Mouse (Mus musculus) neural tube, embryonic 11.5 days (tissue): ENCODE measurements around the gene Mdm4. TPM values are rescaled to one million over a fixed set of nuclear protein-coding genes. Genes with fewer than 3 reads are reported as not detected.

Source experiments
- ATAC-seq: fragments of 200-750 bp; cut with Nextera tagmentation; 2 replicates; pipeline ENCODE4 v1.8.0; 2017; ENCODE audit warnings: moderate number of reproducible peaks, mild to moderate bottlenecking, moderate TSS enrichment, moderate library complexity; ENCODE audit not compliant: insufficient read depth, low FRiP score, low TSS enrichment
- DNase-seq: peaks from one replicate; pipeline ENCODE4 v3.0.0-alpha.2; 2015; ENCODE audit warnings: low spot score
- H3K27ac ChIP-seq: fragments of 300-500 bp; sonication (generic); 2 replicates; pipeline ENCODE4 v1.5.1; 2014; ENCODE audit warnings: low read depth, mild to moderate bottlenecking, low read length
- H3K27me3 ChIP-seq: fragments of 300-500 bp; sonication (generic); 2 replicates; pipeline ENCODE4 v1.6.1; 2014; ENCODE audit warnings: mild to moderate bottlenecking, low read length, mixed read lengths; ENCODE audit not compliant: control insufficient read depth, insufficient read depth
- H3K36me3 ChIP-seq: fragments of 300-500 bp; sonication (generic); 2 replicates; pipeline ENCODE4 v1.6.1; 2014; ENCODE audit warnings: mild to moderate bottlenecking, low read length, moderate library complexity, mixed read lengths; ENCODE audit not compliant: control insufficient read depth, insufficient read depth
- H3K4me1 ChIP-seq: fragments of 300-500 bp; sonication (generic); 2 replicates; pipeline ENCODE4 v1.6.1; 2014; ENCODE audit warnings: low read length, mixed read lengths; ENCODE audit not compliant: control insufficient read depth, insufficient read depth
- H3K4me2 ChIP-seq: fragments of 300-500 bp; sonication (generic); 2 replicates; pipeline ENCODE4 v1.6.1; 2014; ENCODE audit warnings: low read depth, mild to moderate bottlenecking, moderate library complexity
- H3K4me3 ChIP-seq: fragments of 300-500 bp; sonication (generic); 2 replicates; pipeline ENCODE4 v1.5.1; 2014; ENCODE audit warnings: low read depth, low read length
- H3K9ac ChIP-seq: fragments of 300-500 bp; sonication (generic); 2 replicates; pipeline ENCODE4 v1.6.1; 2014; ENCODE audit warnings: mild to moderate bottlenecking, low read length
- H3K9me3 ChIP-seq: fragments of 300-500 bp; sonication (generic); 2 replicates; pipeline ENCODE4 v1.6.1; 2016; ENCODE audit warnings: low read length; ENCODE audit not compliant: control insufficient read depth
- WGBS: fragments of 180-500 bp; shearing (Covaris S2); extraction: QIAGEN DNeasy Blood & Tissue Kit; methylation state at CpG from one replicate; pipeline ENCODE4 v1.1.7; 2014; 5-methylcytosine and 5-hydroxymethylcytosine counted together
- polyA plus RNA-seq: library from polyadenylated mRNA; unstranded; fragments of >200 nt; fragmentation: Nextera tagmentation; extraction: Ambion mirVana; gene quantifications from 2 replicates; pipeline ENCODE4 v1.2.1, GENCODE M21; 2014

The Mdm4 gene
- polyA plus RNA-seq, 1 experiment from 2014 or later: 41.2 TPM

DNA sequence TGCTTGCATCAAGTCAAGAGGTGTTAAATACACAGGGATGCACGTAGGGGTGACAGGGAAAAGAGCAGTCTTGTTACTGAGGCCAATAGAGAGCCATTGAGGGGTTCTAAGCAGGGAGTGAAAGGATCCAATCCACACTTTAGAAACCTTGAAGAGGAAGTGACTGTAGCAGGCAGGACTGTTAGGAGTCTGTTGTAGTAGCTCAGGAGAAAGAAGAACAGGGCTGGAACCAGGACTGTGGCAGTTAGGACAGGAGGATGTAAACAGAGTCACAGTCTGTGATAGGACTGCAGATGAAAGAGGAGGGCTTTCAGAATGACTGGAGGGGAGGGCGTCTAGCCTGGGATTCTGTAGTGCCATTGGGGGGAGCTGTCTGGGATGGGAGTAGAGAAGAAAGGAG lies 29.2 kb upstream of the Mdm4 start:
- H3K27me3 ChIP-seq: no peaks in the 10 kb centered on the region
- H3K4me1 ChIP-seq: 0 out of 2 replicates have a peak, but pooled peaks cover 9% of the 10 kb centered on the region
- no peak overlapping the region for H3K9ac ChIP-seq
- DNase-seq (no peak), ATAC-seq (no peak)
- no peak overlapping the region for H3K4me2 ChIP-seq
- H3K4me3 ChIP-seq: no peak overlapping the region
- H3K27ac ChIP-seq: no peak overlapping the region
- 42% methylated on average over 2 of the region's 2 CpGs for whole genome bisulfite sequencing
- H3K9me3 ChIP-seq: no peaks in the 10 kb centered on the region
- H3K36me3 ChIP-seq: 0 out of 2 replicates have a peak, but pooled peaks cover 2% of the 10 kb centered on the region

GRCm38 (mm10) chr1:133057345-133058034 lies 27.1 kb upstream of the Mdm4 start:
- ATAC-seq (no peak), DNase-seq (no peak)
- Histone ChIP-seq H3K27me3 (no peaks in the 10 kb centered on the region), H3K4me3 (no peak overlapping the region), H3K9me3 (no peaks in the 10 kb centered on the region), H3K9ac (no peak overlapping the region; the same call in 1 of the 2 replicates), H3K4me2 (no peak overlapping the region), H3K4me1 (0 out of 2 replicates have a peak, but pooled peaks cover 9% of the 10 kb centered on the region), H3K36me3 (0 out of 2 replicates have a peak, but pooled peaks cover 2% of the 10 kb centered on the region), H3K27ac (no peak overlapping the region)
- WGBS: 73% methylated on average over 7 of the region's 7 CpGs

DNA sequence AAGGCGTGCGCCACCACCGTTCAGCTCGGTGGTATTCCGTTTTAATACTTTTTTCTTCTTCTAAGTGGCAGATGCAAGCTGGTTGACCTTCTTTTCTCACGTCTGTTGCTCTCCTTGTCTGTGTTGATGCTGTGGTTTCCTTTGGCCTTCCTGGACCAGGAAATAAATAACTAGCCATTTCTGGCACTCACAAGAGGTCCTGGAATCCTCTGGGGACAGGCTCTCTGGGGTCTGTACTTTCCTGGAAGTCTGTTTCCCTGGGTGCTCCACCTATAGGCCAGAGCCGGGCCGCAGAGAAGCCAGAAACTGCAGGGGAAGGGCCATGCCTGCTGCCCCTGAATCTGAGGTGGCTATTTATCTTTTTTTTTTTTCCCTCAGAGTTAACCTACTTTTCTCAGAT lies 24.0 kb upstream of the Mdm4 start:
- DNase-seq: no peak
- no peak for ATAC-seq
- H3K9ac ChIP-seq: no peak overlapping the region
- H3K4me3 ChIP-seq: no peak overlapping the region
- H3K9me3 ChIP-seq: no peaks in the 10 kb centered on the region
- H3K4me2 ChIP-seq: no peak overlapping the region
- no peak overlapping the region for H3K27ac ChIP-seq
- no peaks in the 10 kb centered on the region for H3K36me3 ChIP-seq
- H3K27me3 ChIP-seq: no peaks in the 10 kb centered on the region
- peaks cover 17% of the 10 kb centered on the region for H3K4me1 ChIP-seq
- WGBS: 75% methylated on average over 8 of the region's 8 CpGs

DNA sequence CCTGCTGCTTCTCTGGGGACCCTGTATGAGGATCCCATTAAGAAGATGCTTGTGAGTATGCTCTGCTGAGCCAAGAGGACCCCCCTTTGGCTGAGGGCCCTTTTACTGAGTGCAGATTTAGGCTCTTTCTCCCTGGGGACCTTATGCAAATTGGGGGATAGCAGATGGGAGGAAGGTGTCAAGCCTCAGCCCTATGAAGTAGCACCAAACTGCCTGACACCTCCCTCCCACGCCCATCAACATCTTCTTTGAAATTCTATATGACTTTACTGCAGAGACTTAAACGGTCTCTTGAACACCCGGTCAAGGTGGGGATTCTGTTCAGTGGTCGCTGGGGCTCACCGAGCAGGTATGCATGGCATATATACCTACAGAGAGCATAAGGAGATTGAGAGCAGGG lies 22.7 kb upstream of the Mdm4 start:
- H3K36me3 ChIP-seq: no peaks in the 10 kb centered on the region
- H3K4me3 ChIP-seq: no peak overlapping the region
- DNase-seq (no peak), ATAC-seq (no peak)
- H3K27ac ChIP-seq: no peak overlapping the region
- peaks cover 27% of the 10 kb centered on the region for H3K4me1 ChIP-seq
- no peaks in the 10 kb centered on the region for H3K9me3 ChIP-seq
- no peak overlapping the region for H3K9ac ChIP-seq
- 25% methylated on average over 5 of the region's 5 CpGs for WGBS
- H3K4me2 ChIP-seq: no peak overlapping the region
- H3K27me3 ChIP-seq: no peaks in the 10 kb centered on the region

DNA sequence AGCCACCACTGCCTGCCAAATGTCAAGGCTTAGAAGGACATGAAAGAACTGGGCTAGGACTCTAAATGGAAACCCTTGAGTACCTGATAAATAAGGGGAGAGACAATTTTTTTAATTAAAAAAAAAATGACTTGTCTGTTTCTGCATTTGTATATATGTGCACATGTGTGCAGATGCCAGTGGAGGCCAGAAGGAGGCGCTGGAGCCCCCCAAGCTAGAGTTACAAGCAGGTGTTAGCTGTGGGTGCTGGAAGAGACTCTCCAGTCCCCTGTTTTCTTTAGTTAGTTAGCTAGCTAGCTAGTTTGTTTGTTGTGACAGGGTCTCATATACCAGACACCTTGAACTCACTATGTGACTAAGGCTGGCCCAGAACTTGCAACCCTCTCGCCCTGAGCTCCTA lies 21.5 kb upstream of the Mdm4 start:
- no peak for ATAC-seq

DNA sequence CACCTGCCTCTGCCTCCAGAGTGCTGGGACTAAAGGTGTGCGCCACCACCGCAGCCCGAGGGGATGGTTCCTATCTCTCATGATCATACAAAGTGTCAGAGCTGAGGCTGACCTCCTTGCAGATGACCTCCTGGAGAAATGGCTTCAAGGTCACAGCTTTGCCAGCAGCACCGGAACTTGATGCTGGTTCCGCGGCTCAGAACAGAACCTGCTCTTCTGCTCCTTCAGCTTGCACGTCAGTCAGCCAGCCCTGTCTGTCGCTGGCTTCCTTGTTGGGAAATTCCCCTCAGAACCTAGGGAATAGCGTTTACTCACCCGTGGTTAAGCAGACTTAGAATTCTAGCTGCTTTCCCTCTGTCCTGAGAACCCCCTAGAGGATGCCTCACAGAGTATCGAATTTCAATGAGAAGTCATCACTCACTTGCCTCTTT lies 19.7 kb upstream of the Mdm4 start:
- H3K4me3 ChIP-seq: no peak overlapping the region
- H3K9me3 ChIP-seq: no peaks in the 10 kb centered on the region
- H3K4me1 ChIP-seq: peaks cover 36% of the 10 kb centered on the region
- WGBS: 23% methylated on average over 11 of the region's 11 CpGs
- H3K27me3 ChIP-seq: no peaks in the 10 kb centered on the region
- DNase-seq (no peak), ATAC-seq (no peak)
- no peaks in the 10 kb centered on the region for H3K36me3 ChIP-seq
- no peak overlapping the region for H3K27ac ChIP-seq
- H3K9ac ChIP-seq: no peak overlapping the region
- H3K4me2 ChIP-seq: no peak overlapping the region

More for the DNA sequence above, 21.5 kb upstream of the Mdm4 start:
- DNase-seq: no peak
- Histone ChIP-seq H3K4me1 (peaks cover 30% of the 10 kb centered on the region), H3K27me3 (no peaks in the 10 kb centered on the region), H3K9me3 (no peaks in the 10 kb centered on the region), H3K27ac (no peak overlapping the region), H3K4me2 (no peak overlapping the region), H3K4me3 (no peak overlapping the region), H3K9ac (no peak overlapping the region), H3K36me3 (no peaks in the 10 kb centered on the region)
- WGBS: 92% methylated on average over 2 of the region's 2 CpGs

GRCm38 (mm10) chr1:133048690-133049089 lies 18.3 kb upstream of the Mdm4 start:
- no peak overlapping the region for H3K4me3 ChIP-seq
- H3K36me3 ChIP-seq: no peaks in the 10 kb centered on the region
- DNase-seq (no peak), ATAC-seq (no peak)
- peak overlapping the region; percentile 22; the same call in 1 of the 2 replicates for H3K4me2 ChIP-seq
- H3K9ac ChIP-seq: no peak overlapping the region
- no peaks in the 10 kb centered on the region for H3K27me3 ChIP-seq
- H3K27ac ChIP-seq: no peak overlapping the region
- H3K4me1 ChIP-seq: peaks cover 36% of the 10 kb centered on the region
- H3K9me3 ChIP-seq: no peaks in the 10 kb centered on the region
- 46% methylated on average over 2 of the region's 2 CpGs for WGBS

DNA sequence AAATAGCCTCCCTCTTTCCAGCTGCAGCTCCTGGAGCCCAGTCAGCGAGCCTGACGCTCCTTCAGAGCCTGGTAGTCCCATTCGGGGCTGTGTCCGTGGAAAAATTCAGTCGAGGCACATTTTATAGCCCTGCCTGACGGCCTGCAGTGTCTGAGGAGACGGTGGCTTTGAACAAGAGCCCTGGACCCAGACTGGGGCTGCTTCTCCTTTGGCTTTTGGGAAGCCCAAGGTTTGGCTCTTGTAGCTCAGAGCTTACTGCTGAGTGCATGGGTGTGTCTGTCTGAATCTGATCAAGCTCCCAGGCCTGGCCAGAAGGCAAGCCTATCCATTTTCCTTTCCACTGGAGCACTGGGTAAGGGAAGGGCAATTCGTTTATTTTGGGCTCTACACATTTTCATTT lies 17.2 kb upstream of the Mdm4 start:
- Histone ChIP-seq H3K36me3 (no peaks in the 10 kb centered on the region), H3K9me3 (no peaks in the 10 kb centered on the region), H3K4me1 (peaks cover 36% of the 10 kb centered on the region), H3K27ac (no peak overlapping the region), H3K4me3 (peak overlapping the region; percentile 69), H3K4me2 (peak overlapping the region; percentile 85), H3K27me3 (no peaks in the 10 kb centered on the region), H3K9ac (peak overlapping the region; percentile 91)
- no peak for DNase-seq
- 34% methylated on average over 8 of the region's 8 CpGs for WGBS
- no peak for ATAC-seq

- no peaks in the 10 kb centered on the region for H3K9me3 ChIP-seq
- peak overlapping the region; percentile 91 for H3K9ac ChIP-seq
- H3K36me3 ChIP-seq: no peaks in the 10 kb centered on the region
- H3K4me3 ChIP-seq: peak overlapping the region; percentile 69
- no peaks in the 10 kb centered on the region for H3K27me3 ChIP-seq
- H3K27ac ChIP-seq: peak overlapping the region; percentile 95
- peaks cover 34% of the 10 kb centered on the region for H3K4me1 ChIP-seq
- WGBS: under 1% methylated on average over 40 of the region's 40 CpGs
- peak; percentile 60 for ATAC-seq
- peak; percentile 75 for DNase-seq
- H3K4me2 ChIP-seq: peak overlapping the region; percentile 85
Observed at GRCm38 (mm10) chr1:133046441-133046931, 16.1 kb upstream of the Mdm4 start.
